Mouse (Mus musculus): Measurements from ENCODE around the gene Btnl4.
"Not testable (repeated sequence)": the region's sequence is repeated elsewhere in the genome, so short reads cannot be mapped to it uniquely, and the experiment has no call there.

DNA sequence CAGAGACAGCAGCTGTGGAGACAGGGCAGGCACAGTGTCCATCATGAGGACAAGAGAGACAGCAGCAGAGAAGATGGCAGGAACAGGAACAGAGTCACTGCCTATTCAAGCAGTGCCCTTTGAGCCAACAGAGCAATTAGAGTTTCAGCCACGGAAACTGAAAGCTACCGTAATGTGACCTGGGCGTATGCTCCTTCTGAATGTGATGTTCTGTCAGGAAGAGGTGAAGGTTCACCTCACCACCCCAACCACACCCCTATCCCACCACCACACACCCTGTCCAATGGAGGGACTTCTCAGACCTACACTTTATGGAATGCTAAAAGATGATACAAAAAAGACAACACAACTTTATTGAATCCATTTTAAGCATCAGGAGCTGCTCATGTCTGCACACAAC is 20.2 kb upstream of the Btnl4 start:
- TF ChIP-seq CTCF (IDR thresholded peaks at IDR 0.05; ENCODE audit: control insufficient read depth, insufficient read depth, insufficient replicate concordance, low read depth, low read length); POLR2A (IDR thresholded peaks at IDR 0.05; ENCODE audit: control insufficient read depth, low read depth, low read length): not testable (repeated sequence)

Measured in testis, adult 2 months (tissue).